Comparison of ENCODE assay signal across 32 mouse cellular contexts in genomic region chr5:90877173-90877512, GRCm38 (mm10). TPM values are rescaled to one million over a fixed set of nuclear protein-coding genes. Genes with fewer than 3 reads are reported as not detected.
DNase-seq lines count a peak whose midpoint lies in the region; ATAC-seq and TF ChIP-seq lines count a peak whose summit lies in the region.
"Had no signal": no experiment of that assay in that cellular context is flagged by ENCODE, and none has a peak within 500 bp of the region (broad histone marks: within the 10 kb centered on the region; RNA-seq: fewer than 3 reads in every experiment).

No protein-coding gene starts in this region.

- no peaks in the 10 kb centered on the region for H3K36me3 ChIP-seq in liver, postnatal 0 days (replicated peaks; ENCODE audit: insufficient read depth, low read length)
- H3K36me3 ChIP-seq in liver, embryonic 11.5 days (ENCODE audit: control insufficient read depth, insufficient read depth, low read length) = no peaks in the 10 kb centered on the region
- H3K36me3 ChIP-seq in intestine, embryonic 15.5 days = no peaks in the 10 kb centered on the region
- H3K36me3 ChIP-seq in macrophage (ENCODE audit: inconsistent target) = no peaks in the 10 kb centered on the region
- H3K36me3 ChIP-seq: heart, embryonic 10.5 days; heart, embryonic 13.5 days; hindbrain, embryonic 12.5 days; hindbrain, embryonic 15.5 days had no signal

- no peaks in the 10 kb centered on the region for H3K9me3 ChIP-seq in liver, postnatal 0 days (ENCODE audit: low read length)
- H3K9me3 ChIP-seq in liver, embryonic 11.5 days (ENCODE audit: control insufficient read depth, low read length) = no peaks in the 10 kb centered on the region
- H3K9me3 ChIP-seq in intestine, embryonic 15.5 days = no peaks in the 10 kb centered on the region
- H3K9me3 ChIP-seq: heart, embryonic 10.5 days; heart, embryonic 13.5 days; hindbrain, embryonic 12.5 days; hindbrain, embryonic 15.5 days had no signal

- ATAC-seq in liver, postnatal 0 days = no peak
- ATAC-seq in liver, embryonic 11.5 days (replicated peaks; ENCODE audit: low FRiP score) = no peak
- peak; percentile 65; the same call in 1 of the 2 replicates for ATAC-seq in intestine, embryonic 15.5 days
- ATAC-seq: forebrain, embryonic 14.5 days; forebrain, postnatal 0 days had no signal

- no peak for TF ChIP-seq EP300 in liver, postnatal 0 days (IDR thresholded peaks at IDR 0.05; ENCODE audit: low read depth)

- H3K4me1 ChIP-seq in liver, postnatal 0 days (ENCODE audit: insufficient read depth) = peaks cover 11% of the 10 kb centered on the region
- no peaks in the 10 kb centered on the region for H3K4me1 ChIP-seq in liver, embryonic 11.5 days (replicated peaks; ENCODE audit: control insufficient read depth, insufficient read depth, low read length)
- H3K4me1 ChIP-seq in intestine, embryonic 15.5 days (replicated peaks) = no peaks in the 10 kb centered on the region
- H3K4me1 ChIP-seq: heart, embryonic 10.5 days; hindbrain, embryonic 12.5 days; hindbrain, embryonic 15.5 days had no signal

- DNase-seq in liver, postnatal 0 days = no peak
- DNase-seq in liver, embryonic 11.5 days (ENCODE audit: low spot score) = no peak
- DNase-seq in frontal cortex, postnatal 36 days (ENCODE audit: low spot score in 2 of 2) = no peak
- DNase-seq in kidney, postnatal 36 days = no peak
- DNase-seq in cerebellum, postnatal 14 days = no peak
- DNase-seq: adrenal gland, adult 2 months; adrenal gland, postnatal 14 days; cerebellum, adult 11-12 months; cerebellum, adult 8-10 months; cerebellum, postnatal 10 days; forebrain, postnatal 0 days; gastrocnemius, postnatal 25 days; heart, adult 18-20 months had no signal

- H3K4me3 ChIP-seq in liver, postnatal 0 days (ENCODE audit: low read depth, low read length) = no peak overlapping the region
- no peak overlapping the region for H3K4me3 ChIP-seq in liver, embryonic 11.5 days (ENCODE audit: low read depth, low read length)
- no peak overlapping the region for H3K4me3 ChIP-seq in intestine, embryonic 15.5 days (replicated peaks)
- H3K4me3 ChIP-seq in macrophage (ENCODE audit: inconsistent target) = no peak overlapping the region
- H3K4me3 ChIP-seq: heart, embryonic 10.5 days; heart, embryonic 13.5 days; hindbrain, embryonic 12.5 days; hindbrain, embryonic 15.5 days had no signal

- H3K4me2 ChIP-seq in liver, postnatal 0 days (ENCODE audit: low read depth, low read length) = no peak overlapping the region
- H3K4me2 ChIP-seq in liver, embryonic 11.5 days = no peak overlapping the region
- H3K4me2 ChIP-seq in intestine, embryonic 15.5 days (replicated peaks) = no peak overlapping the region
- H3K4me2 ChIP-seq: heart, embryonic 13.5 days; hindbrain, embryonic 12.5 days; hindbrain, embryonic 15.5 days had no signal

- no peaks in the 10 kb centered on the region for H3K79me2 ChIP-seq in macrophage (ENCODE audit: inconsistent target)

- TF ChIP-seq CTCF in liver, postnatal 0 days (IDR thresholded peaks at IDR 0.05; ENCODE audit: low read depth) = no peak

- H3K9ac ChIP-seq in liver, postnatal 0 days (replicated peaks) = no peak overlapping the region
- H3K9ac ChIP-seq in liver, embryonic 11.5 days (ENCODE audit: low read depth, low read length) = no peak overlapping the region
- no peak overlapping the region for H3K9ac ChIP-seq in intestine, embryonic 15.5 days
- H3K9ac ChIP-seq: forebrain, postnatal 0 days; heart, embryonic 13.5 days; hindbrain, embryonic 12.5 days; hindbrain, embryonic 15.5 days had no signal

- no peaks in the 10 kb centered on the region for H3K27me3 ChIP-seq in liver, postnatal 0 days (ENCODE audit: insufficient read depth, low read length)
- no peaks in the 10 kb centered on the region for H3K27me3 ChIP-seq in liver, embryonic 11.5 days (replicated peaks; ENCODE audit: control insufficient read depth, insufficient read depth, low read length)
- no peaks in the 10 kb centered on the region for H3K27me3 ChIP-seq in intestine, embryonic 15.5 days (replicated peaks)
- H3K27me3 ChIP-seq: heart, embryonic 13.5 days; hindbrain, embryonic 12.5 days; hindbrain, embryonic 15.5 days had no signal

- H3K27ac ChIP-seq in liver, postnatal 0 days (ENCODE audit: low read depth) = 0 out of 2 replicates have a peak overlapping the region, but pooled peaks have one; percentile 35
- no peak overlapping the region for H3K27ac ChIP-seq in liver, embryonic 11.5 days (ENCODE audit: low read depth, low read length)
- no peak overlapping the region for H3K27ac ChIP-seq in intestine, embryonic 15.5 days
- peak overlapping the region; percentile 66 for H3K27ac ChIP-seq in macrophage
- H3K27ac ChIP-seq: heart, embryonic 10.5 days; hindbrain, embryonic 12.5 days; hindbrain, embryonic 15.5 days had no signal

RNA-seq across cellular contexts. Expression of gene Cxcl1, which starts 13.9 kb away (rescaled TPM):
- 2.1 and 2.2 TPM in 2 replicates for polyA plus RNA-seq in liver, postnatal 0 days (2015; fragmentation: Nextera tagmentation; extraction: Ambion mirVana)
- polyA plus RNA-seq in liver, embryonic 11.5 days (2014; fragmentation: Nextera tagmentation; extraction: Ambion mirVana) = 0.84 TPM in 1 of 2 replicates, not detected in the other
- polyA plus RNA-seq in intestine, embryonic 15.5 days (2015; fragmentation: Nextera tagmentation; extraction: Ambion mirVana) = 0.39 and 0.68 TPM in 2 replicates
- total RNA-seq in macrophage (2018; cell fraction: chromatin; rRNA removed) = 100 to 1,000 TPM in 11 of 26 experiments, 10 to 100 TPM in 10, 1 to 10 TPM in 5; 2.0 to 855 (median 64.8) TPM
- total RNA-seq in macrophage (2018; cell fraction: cytosol; rRNA removed) = 1,000 to 10,000 TPM in 3 of 26 experiments, 100 to 1,000 TPM in 9, 10 to 100 TPM in 8, 1 to 10 TPM in 4, under 1 TPM in 2; 0.39 to 1,427 (median 89.6) TPM
- 1,000 to 10,000 TPM in 3 of 26 experiments, 100 to 1,000 TPM in 16, 10 to 100 TPM in 3, 1 to 10 TPM in 4; 2.4 to 1,157 (median 196) TPM for total RNA-seq in macrophage (2018; cell fraction: nucleus; rRNA removed)
- polyA plus RNA-seq in macrophage (2018) = 2.8 to 6.2 TPM (median 2.9 TPM) in 3 replicates
- total RNA-seq: forebrain, postnatal 0 days; gastrocnemius, adult 8-10 months; hematopoietic stem cell, adult 5-6 weeks; MEL had no signal
- polyA plus RNA-seq: CD4-positive, CD25-positive, alpha-beta regulatory T cell, adult 4 months; forebrain, embryonic 11.5 days had no signal

RNA-seq across cellular contexts. Expression of gene Cxcl2, which starts 26.5 kb away (rescaled TPM):
- 0.13 TPM in 1 of 2 replicates, not detected in the other for polyA plus RNA-seq in liver, postnatal 0 days (2015; fragmentation: Nextera tagmentation; extraction: Ambion mirVana)
- 0.22 TPM in 1 of 2 replicates, not detected in the other for polyA plus RNA-seq in liver, embryonic 11.5 days (2014; fragmentation: Nextera tagmentation; extraction: Ambion mirVana)
- polyA plus RNA-seq in intestine, embryonic 15.5 days (2015; fragmentation: Nextera tagmentation; extraction: Ambion mirVana) = 0.20 TPM in 1 of 2 replicates, not detected in the other
- 1,000 to 10,000 TPM in 11 of 26 experiments, 100 to 1,000 TPM in 8, 10 to 100 TPM in 6, 1 to 10 TPM in 1; 5.8 to 2,928 (median 757) TPM for total RNA-seq in macrophage (2018; cell fraction: chromatin; rRNA removed)
- total RNA-seq in macrophage (2018; cell fraction: cytosol; rRNA removed) = 1,000 to 10,000 TPM in 9 of 26 experiments, 100 to 1,000 TPM in 11, 10 to 100 TPM in 5, 1 to 10 TPM in 1; 5.3 to 4,190 (median 395) TPM
- total RNA-seq in macrophage (2018; cell fraction: nucleus; rRNA removed) = 1,000 to 10,000 TPM in 15 of 26 experiments, 100 to 1,000 TPM in 8, 10 to 100 TPM in 3; 12.8 to 5,113 (median 1,577) TPM
- 8.1 to 14.6 TPM (median 10.7 TPM) in 3 replicates for polyA plus RNA-seq in macrophage (2018)
- total RNA-seq: forebrain, postnatal 0 days; gastrocnemius, adult 8-10 months; gastrocnemius, postnatal 25 days; heart, adult 18-20 months; heart, postnatal 25 days; MEL had no signal
- polyA plus RNA-seq: brain, embryonic 14.5 days; C2C12; embryonic facial prominence, embryonic 11.5 days; embryonic facial prominence, embryonic 14.5 days; forebrain, embryonic 11.5 days; forebrain, embryonic 14.5 days; forebrain, postnatal 0 days; frontal cortex, adult 2 months; heart, embryonic 10.5 days; heart, embryonic 13.5 days; heart, embryonic 16.5 days; hindbrain, embryonic 12.5 days; hindbrain, embryonic 15.5 days had no signal

RNA-seq across cellular contexts. Expression of gene Mthfd2l, which starts 53.8 kb away (rescaled TPM):
- polyA plus RNA-seq in liver, postnatal 0 days (2015; fragmentation: Nextera tagmentation; extraction: Ambion mirVana) = 8.3 and 9.5 TPM in 2 replicates
- 22.4 and 23.1 TPM in 2 replicates for polyA plus RNA-seq in liver, embryonic 11.5 days (2014; fragmentation: Nextera tagmentation; extraction: Ambion mirVana)
- polyA plus RNA-seq in intestine, embryonic 15.5 days (2015; fragmentation: Nextera tagmentation; extraction: Ambion mirVana) = 37.1 and 46.2 TPM in 2 replicates
- total RNA-seq in macrophage (2018; cell fraction: chromatin; rRNA removed) = 10 to 100 TPM; 10.7 to 37.7 (median 17.6) TPM
- total RNA-seq in macrophage (2018; cell fraction: cytosol; rRNA removed) = 1 to 10 TPM; 3.2 to 6.7 (median 4.1) TPM
- 10 to 100 TPM in 19 of 26 experiments, 1 to 10 TPM in 7; 6.3 to 47.7 (median 14.1) TPM for total RNA-seq in macrophage (2018; cell fraction: nucleus; rRNA removed)
- 5.7 to 11.4 TPM (median 6.0 TPM) in 3 replicates for polyA plus RNA-seq in macrophage (2018)
- total RNA-seq: MEL had no signal

Comparison
In these comparisons a context has a peak if more than half of its experiments do, and no peak if none do; other contexts are left out.
1. H3K27ac ChIP-seq: peak in liver, postnatal 0 days (single experiment) and macrophage (single experiment); none in liver, embryonic 11.5 days (single experiment) and intestine, embryonic 15.5 days (single experiment).